ENCODE assay signal across 8 mouse cellular contexts in the genomic region with DNA sequence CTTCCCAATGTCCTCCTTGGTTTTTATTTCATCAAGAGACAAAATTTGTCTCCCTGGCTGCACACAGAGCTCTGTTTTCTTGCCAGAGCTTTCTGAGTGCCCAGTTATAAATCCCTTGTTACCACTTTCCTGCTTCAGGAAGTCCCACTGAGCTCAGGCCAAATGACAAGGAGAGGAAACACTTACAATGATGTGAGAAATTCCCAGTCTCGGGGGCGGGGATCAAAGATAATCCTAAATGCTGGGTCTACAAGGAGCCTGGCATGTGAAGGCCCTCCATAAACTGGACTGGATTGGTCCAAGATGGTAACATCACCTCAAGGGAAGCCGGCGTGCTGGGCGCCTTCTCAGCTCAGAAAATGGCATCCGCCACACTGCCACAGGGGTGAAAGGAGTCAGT. TPM values are rescaled to one million over a fixed set of nuclear protein-coding genes. Genes with fewer than 3 reads are reported as not detected.
A peak's percentile ranks its signal among the peaks of the same experiment; 100 is the strongest.
DNase-seq lines count a peak whose midpoint lies in the region; ATAC-seq and TF ChIP-seq lines count a peak whose summit lies in the region.

No protein-coding gene starts in this region.

- no peaks in the 10 kb centered on the region for H3K36me3 ChIP-seq in forebrain, embryonic 13.5 days (ENCODE audit: poor library complexity, severe bottlenecking)
- no peaks in the 10 kb centered on the region for H3K36me3 ChIP-seq in intestine, postnatal 0 days (ENCODE audit: control insufficient read depth, insufficient read depth)
- no peaks in the 10 kb centered on the region for H3K36me3 ChIP-seq in thymus, adult 2 months (ENCODE audit: control insufficient read depth, insufficient read depth, low read length)

- no peak for ATAC-seq in forebrain, embryonic 13.5 days
- ATAC-seq in intestine, postnatal 0 days, result no peak

- peak; percentile 43 to 77 for DNase-seq in adrenal gland, adult (ENCODE audit: inconsistent age in 2 of 2, low spot score in 1 of 2)
- DNase-seq in adrenal gland, adult 18-20 months (ENCODE audit: low spot score in 2 of 2), result no peak
- DNase-seq in lung, postnatal 10 days, result peak; percentile 78
- DNase-seq in thymus, postnatal 25 days, result no peak
- DNase-seq in thymus, adult 2 months, result no peak
- DNase-seq in cerebellum, adult 11 months, result no peak

- TF ChIP-seq POLR2A in thymus, adult 2 months (IDR thresholded peaks at IDR 0.05; ENCODE audit: control insufficient read depth, extremely low read depth, insufficient read depth, low read length, poor library complexity), result no peak

- no peak overlapping the region for H3K4me3 ChIP-seq in forebrain, embryonic 13.5 days
- H3K4me3 ChIP-seq in intestine, postnatal 0 days (ENCODE audit: low read depth, low read length), result no peak overlapping the region
- no peak overlapping the region for H3K4me3 ChIP-seq in thymus, adult 2 months (ENCODE audit: control insufficient read depth, insufficient read depth, low read length)

- H3K27ac ChIP-seq in forebrain, embryonic 13.5 days, result peak overlapping the region; percentile 61
- peak overlapping the region; percentile 9 for H3K27ac ChIP-seq in intestine, postnatal 0 days (ENCODE audit: low read depth, low read length)
- no peak overlapping the region for H3K27ac ChIP-seq in thymus, adult 2 months (ENCODE audit: control insufficient read depth, insufficient read depth, low read length)

- no peak for TF ChIP-seq CTCF in intestine, postnatal 0 days (IDR thresholded peaks at IDR 0.05; ENCODE audit: low read depth)
- TF ChIP-seq CTCF in thymus, adult 2 months (IDR thresholded peaks at IDR 0.05; ENCODE audit: borderline replicate concordance, control insufficient read depth, extremely low read depth, insufficient read depth, low read length, poor library complexity), result no peak

- H3K4me2 ChIP-seq in forebrain, embryonic 13.5 days, result no peak overlapping the region
- peak overlapping the region; percentile 24; the same call in 1 of the 2 replicates for H3K4me2 ChIP-seq in intestine, postnatal 0 days (replicated peaks; ENCODE audit: low read depth)

- peaks cover 83% of the 10 kb centered on the region for H3K4me1 ChIP-seq in forebrain, embryonic 13.5 days
- 0 out of 2 replicates have a peak, but pooled peaks cover 4% of the 10 kb centered on the region for H3K4me1 ChIP-seq in intestine, postnatal 0 days (replicated peaks; ENCODE audit: control insufficient read depth, insufficient read depth, low read length)
- H3K4me1 ChIP-seq in thymus, adult 2 months (replicated peaks; ENCODE audit: control insufficient read depth, insufficient read depth, low read length), result peaks cover 3% of the 10 kb centered on the region; the same call in 1 of the 2 replicates

- no peaks in the 10 kb centered on the region for H3K27me3 ChIP-seq in forebrain, embryonic 13.5 days
- no peaks in the 10 kb centered on the region for H3K27me3 ChIP-seq in intestine, postnatal 0 days (replicated peaks; ENCODE audit: control insufficient read depth, insufficient read depth, low read length)
- H3K27me3 ChIP-seq in thymus, adult 2 months (ENCODE audit: control insufficient read depth, insufficient read depth, low read length), result no peaks in the 10 kb centered on the region

- H3K9ac ChIP-seq in forebrain, embryonic 13.5 days, result no peak overlapping the region
- H3K9ac ChIP-seq in intestine, postnatal 0 days (ENCODE audit: low read depth, low read length), result no peak overlapping the region

- WGBS in forebrain, embryonic 13.5 days, result 63% methylated on average over 6 of the region's 6 CpGs
- 86% methylated on average over 6 of the region's 6 CpGs for WGBS in intestine, postnatal 0 days
- WGBS in thymus, adult 2 months, result 98% methylated on average over 6 of the region's 6 CpGs

- no peaks in the 10 kb centered on the region for H3K9me3 ChIP-seq in forebrain, embryonic 13.5 days (replicated peaks)
- no peaks in the 10 kb centered on the region for H3K9me3 ChIP-seq in intestine, postnatal 0 days (ENCODE audit: control insufficient read depth)

RNA-seq across cellular contexts. Expression of a gene that starts 49.3 kb away (rescaled TPM):
- 100 to 1,000 TPM in 1 of 2 experiments, 10 to 100 TPM in 1; 75.0 to 108 TPM for total RNA-seq in adrenal gland, adult 18-20 months (2021)
- polyA plus RNA-seq in forebrain, embryonic 13.5 days (2015; fragmentation: Nextera tagmentation; extraction: Ambion mirVana), result 129 and 133 TPM in 2 replicates
- polyA plus RNA-seq in intestine, postnatal 0 days (2015; fragmentation: Nextera tagmentation; extraction: Ambion mirVana), result 68.9 and 77.2 TPM in 2 replicates
- polyA plus RNA-seq in thymus, adult 2 months (2012; rRNA removed), result 6.4 and 6.6 TPM in 2 replicates

RNA-seq across cellular contexts. Expression of a gene that starts 49.3 kb away (rescaled TPM):
- total RNA-seq in adrenal gland, adult 18-20 months (2021), result 10 to 100 TPM; 19.2 to 21.2 TPM
- polyA plus RNA-seq in forebrain, embryonic 13.5 days (2015; fragmentation: Nextera tagmentation; extraction: Ambion mirVana), result 20.4 and 23.8 TPM in 2 replicates
- polyA plus RNA-seq in intestine, postnatal 0 days (2015; fragmentation: Nextera tagmentation; extraction: Ambion mirVana), result 8.4 and 8.9 TPM in 2 replicates
- 7.6 and 8.4 TPM in 2 replicates for polyA plus RNA-seq in thymus, adult 2 months (2012; rRNA removed)

Comparison
In these comparisons a context has a peak if more than half of its experiments do, and no peak if none do; other contexts are left out.
1. DNase-seq: peak in adrenal gland, adult (2 of 2) and lung, postnatal 10 days (single experiment); none in adrenal gland, adult 18-20 months (0 of 2), thymus, postnatal 25 days (single experiment), thymus, adult 2 months (single experiment) and cerebellum, adult 11 months (single experiment).